Mouse (Mus musculus): ENCODE measurements around the gene Fmod. TPM values are rescaled to one million over a fixed set of nuclear protein-coding genes. Genes with fewer than 3 reads are reported as not detected.

The Fmod gene
- total and polyA plus RNA-seq, 2 experiments from 2014 or later, result 16.3 to 21.8 TPM

- Histone ChIP-seq H3K27me3 (ENCODE audit: insufficient read depth, low read length) (no peaks in the 10 kb centered on the region), H3K9ac (replicated peaks; ENCODE audit: low read length) (no peak overlapping the region), H3K4me1 (ENCODE audit: insufficient read depth, low read length) (peaks cover 10% of the 10 kb centered on the region; the same call in 1 of the 2 replicates), H3K4me3 (ENCODE audit: low read length) (no peak overlapping the region), H3K4me2 (ENCODE audit: low read depth, low read length) (no peak overlapping the region), H3K9me3 (ENCODE audit: low read length) (no peaks in the 10 kb centered on the region), H3K27ac (no peak overlapping the region), H3K36me3 (ENCODE audit: insufficient read depth, low read length) (no peaks in the 10 kb centered on the region)
- DNase-seq (ENCODE audit: low spot score) (no peak), ATAC-seq (no peak)
- TF ChIP-seq CTCF (IDR thresholded peaks at IDR 0.05; ENCODE audit: low read depth), result no peak
- 84% methylated on average over 8 of the region's 8 CpGs for WGBS
Observed at GRCm38 (mm10) chr1:134083676-134084075, 46.6 kb downstream of the Fmod start.

GRCm38 (mm10) chr1:134084128-134084527 is 47.1 kb downstream of the Fmod start:
- no peak for DNase-seq (ENCODE audit: low spot score)
- no peaks in the 10 kb centered on the region for H3K27me3 ChIP-seq (ENCODE audit: insufficient read depth, low read length)
- 51% methylated on average over 3 of the region's 3 CpGs for WGBS
- H3K4me1 ChIP-seq (ENCODE audit: insufficient read depth, low read length), result peaks cover 10% of the 10 kb centered on the region; the same call in 1 of the 2 replicates
- H3K4me2 ChIP-seq (ENCODE audit: low read depth, low read length), result no peak overlapping the region
- no peak overlapping the region for H3K4me3 ChIP-seq (ENCODE audit: low read length)
- no peak overlapping the region for H3K27ac ChIP-seq
- H3K36me3 ChIP-seq (ENCODE audit: insufficient read depth, low read length), result no peaks in the 10 kb centered on the region
- ATAC-seq, result no peak
- H3K9ac ChIP-seq (replicated peaks; ENCODE audit: low read length), result no peak overlapping the region
- H3K9me3 ChIP-seq (ENCODE audit: low read length), result no peaks in the 10 kb centered on the region
- TF ChIP-seq CTCF (IDR thresholded peaks at IDR 0.05; ENCODE audit: low read depth), result no peak

GRCm38 (mm10) chr1:134086017-134086416 is 49.0 kb downstream of the Fmod start:
- Histone ChIP-seq H3K9ac (replicated peaks; ENCODE audit: low read length) (no peak overlapping the region), H3K4me2 (ENCODE audit: low read depth, low read length) (no peak overlapping the region), H3K9me3 (ENCODE audit: low read length) (no peaks in the 10 kb centered on the region), H3K4me3 (ENCODE audit: low read length) (no peak overlapping the region), H3K27me3 (ENCODE audit: insufficient read depth, low read length) (no peaks in the 10 kb centered on the region), H3K4me1 (ENCODE audit: insufficient read depth, low read length) (peaks cover 10% of the 10 kb centered on the region; the same call in 1 of the 2 replicates), H3K36me3 (ENCODE audit: insufficient read depth, low read length) (no peaks in the 10 kb centered on the region), H3K27ac (peak overlapping the region; percentile 46; the same call in 1 of the 2 replicates)
- DNase-seq (ENCODE audit: low spot score) (no peak), ATAC-seq (no peak)
- TF ChIP-seq CTCF (IDR thresholded peaks at IDR 0.05; ENCODE audit: low read depth), result no peak
- 38% methylated on average over 3 of the region's 3 CpGs for WGBS

- DNase-seq (ENCODE audit: low spot score), result peak; percentile 31
- H3K9ac ChIP-seq (replicated peaks; ENCODE audit: low read length), result no peak overlapping the region
- H3K36me3 ChIP-seq (ENCODE audit: insufficient read depth, low read length), result no peaks in the 10 kb centered on the region
- no peaks in the 10 kb centered on the region for H3K9me3 ChIP-seq (ENCODE audit: low read length)
- WGBS, result 53% methylated on average over 16 of the region's 16 CpGs
- no peak for ATAC-seq
- peaks cover 10% of the 10 kb centered on the region; the same call in 1 of the 2 replicates for H3K4me1 ChIP-seq (ENCODE audit: insufficient read depth, low read length)
- H3K4me3 ChIP-seq (ENCODE audit: low read length), result no peak overlapping the region
- TF ChIP-seq CTCF (IDR thresholded peaks at IDR 0.05; ENCODE audit: low read depth), result no peak
- H3K4me2 ChIP-seq (ENCODE audit: low read depth, low read length), result no peak overlapping the region
- H3K27me3 ChIP-seq (ENCODE audit: insufficient read depth, low read length), result no peaks in the 10 kb centered on the region
- H3K27ac ChIP-seq, result peak overlapping the region; percentile 46
Observed at GRCm38 (mm10) chr1:134086811-134087398, 49.9 kb downstream of the Fmod start.

GRCm38 (mm10) chr1:134089074-134089473 is 52.0 kb downstream of the Fmod start:
- no peak overlapping the region for H3K27ac ChIP-seq
- ATAC-seq (no peak), DNase-seq (ENCODE audit: low spot score) (no peak)
- H3K27me3 ChIP-seq (ENCODE audit: insufficient read depth, low read length), result no peaks in the 10 kb centered on the region
- H3K4me1 ChIP-seq (ENCODE audit: insufficient read depth, low read length), result peaks cover 25% of the 10 kb centered on the region
- H3K36me3 ChIP-seq (ENCODE audit: insufficient read depth, low read length), result no peaks in the 10 kb centered on the region
- H3K4me3 ChIP-seq (ENCODE audit: low read length), result no peak overlapping the region
- WGBS, result 88% methylated on average over 7 of the region's 7 CpGs
- no peak overlapping the region for H3K9ac ChIP-seq (replicated peaks; ENCODE audit: low read length)
- no peak for TF ChIP-seq CTCF (IDR thresholded peaks at IDR 0.05; ENCODE audit: low read depth)
- H3K9me3 ChIP-seq (ENCODE audit: low read length), result no peaks in the 10 kb centered on the region
- no peak overlapping the region for H3K4me2 ChIP-seq (ENCODE audit: low read depth, low read length)

GRCm38 (mm10) chr1:134091851-134092250 is 54.8 kb downstream of the Fmod start:
- DNase-seq (ENCODE audit: low spot score) (no peak), ATAC-seq (no peak)
- Histone ChIP-seq H3K9ac (replicated peaks; ENCODE audit: low read length) (no peak overlapping the region), H3K4me3 (ENCODE audit: low read length) (no peak overlapping the region), H3K27ac (no peak overlapping the region), H3K36me3 (ENCODE audit: insufficient read depth, low read length) (no peaks in the 10 kb centered on the region), H3K9me3 (ENCODE audit: low read length) (no peaks in the 10 kb centered on the region), H3K4me1 (ENCODE audit: insufficient read depth, low read length) (peaks cover 22% of the 10 kb centered on the region), H3K4me2 (ENCODE audit: low read depth, low read length) (no peak overlapping the region), H3K27me3 (ENCODE audit: insufficient read depth, low read length) (no peaks in the 10 kb centered on the region)
- WGBS, result 81% methylated on average over 3 of the region's 3 CpGs
- no peak for TF ChIP-seq CTCF (IDR thresholded peaks at IDR 0.05; ENCODE audit: low read depth)

- no peaks in the 10 kb centered on the region for H3K9me3 ChIP-seq (ENCODE audit: low read length)
- H3K9ac ChIP-seq (replicated peaks; ENCODE audit: low read length), result peak overlapping the region; percentile 55
- no peaks in the 10 kb centered on the region for H3K36me3 ChIP-seq (ENCODE audit: insufficient read depth, low read length)
- H3K4me1 ChIP-seq (ENCODE audit: insufficient read depth, low read length), result peaks cover 22% of the 10 kb centered on the region
- TF ChIP-seq CTCF (IDR thresholded peaks at IDR 0.05; ENCODE audit: low read depth), result no peak
- ATAC-seq (no peak), DNase-seq (ENCODE audit: low spot score) (no peak)
- 37% methylated on average over 6 of the region's 6 CpGs for WGBS
- peak overlapping the region; percentile 87 for H3K27ac ChIP-seq
- peak overlapping the region; percentile 80 for H3K4me2 ChIP-seq (ENCODE audit: low read depth, low read length)
- H3K27me3 ChIP-seq (ENCODE audit: insufficient read depth, low read length), result no peaks in the 10 kb centered on the region
- peak overlapping the region; percentile 38 for H3K4me3 ChIP-seq (ENCODE audit: low read length)
Observed at GRCm38 (mm10) chr1:134092368-134092767, 55.3 kb downstream of the Fmod start.
